Mouse (Mus musculus) limb, embryonic 14.5 days (tissue): ENCODE measurements at regions not wholly inside any gene's neighbourhood (a gene's known extent, or its start where the extent isn't known, plus 50 kb on each side); places are given as distances from the start of the nearest gene placed in this dataset.

Source experiments
- ATAC-seq: fragments of 200-750 bp; cut with Nextera tagmentation; 2 replicates; pipeline ENCODE4 v1.8.0; 2017; ENCODE audit warnings: low read depth, moderate number of reproducible peaks, moderate TSS enrichment; ENCODE audit not compliant: low FRiP score
- DNase-seq: peaks from one replicate; pipeline ENCODE4 v3.0.0-alpha.2; 2015; ENCODE audit warnings: low spot score
- H3K27ac ChIP-seq: fragments of 300-500 bp; sonication (generic); replicated peaks from 2 replicates; pipeline ENCODE4 v1.5.1; 2014; ENCODE audit warnings: low read depth, mild to moderate bottlenecking, low read length, moderate library complexity, mixed read lengths
- H3K27me3 ChIP-seq: fragments of 300-500 bp; sonication (generic); 2 replicates; pipeline ENCODE4 v1.6.1; 2014; ENCODE audit warnings: low read length, mixed read lengths; ENCODE audit not compliant: control insufficient read depth, insufficient read depth
- H3K36me3 ChIP-seq: fragments of 300-500 bp; sonication (generic); 2 replicates; pipeline ENCODE4 v1.6.1; 2014; ENCODE audit warnings: mild to moderate bottlenecking, low read length, moderate library complexity, mixed read lengths; ENCODE audit not compliant: control insufficient read depth, insufficient read depth
- H3K4me1 ChIP-seq: fragments of 300-500 bp; sonication (generic); 2 replicates; pipeline ENCODE4 v1.6.1; 2014; ENCODE audit warnings: antibody characterized with exemption, low read length, mixed read lengths; ENCODE audit not compliant: control insufficient read depth, insufficient read depth
- H3K4me2 ChIP-seq: fragments of 300-500 bp; sonication (generic); replicated peaks from 2 replicates; pipeline ENCODE4 v1.6.1; 2014; ENCODE audit warnings: low read depth, mild to moderate bottlenecking, low read length, moderate library complexity; ENCODE audit not compliant: severe bottlenecking
- H3K4me3 ChIP-seq: fragments of 300-500 bp; sonication (generic); replicated peaks from 2 replicates; pipeline ENCODE4 v1.5.1; 2014; ENCODE audit warnings: low read length
- H3K9ac ChIP-seq: fragments of 300-500 bp; sonication (generic); 2 replicates; pipeline ENCODE4 v1.6.1; 2014; ENCODE audit warnings: mild to moderate bottlenecking, low read depth, low read length, moderate library complexity; ENCODE audit not compliant: severe bottlenecking
- H3K9me3 ChIP-seq: fragments of 300-500 bp; sonication (generic); 2 replicates; pipeline ENCODE4 v1.6.1; 2016; ENCODE audit warnings: low read length; ENCODE audit not compliant: control insufficient read depth
- POLR2A ChIP-seq: fragments of 200-500 bp; IDR thresholded peaks from 2 replicates; pipeline ENCODE4 v1.8.0; 2012; ENCODE audit warnings: inconsistent platforms, mild to moderate bottlenecking, moderate library complexity, borderline replicate concordance; ENCODE audit not compliant: insufficient read depth, insufficient read length; ENCODE audit errors: extremely low read depth
- WGBS: fragments of 180-500 bp; shearing (Covaris S2); extraction: QIAGEN DNeasy Blood & Tissue Kit; methylation state at CpG from one replicate; pipeline ENCODE4 v1.1.7; 2014; 5-methylcytosine and 5-hydroxymethylcytosine counted together

- DNase-seq: no peak
- TF ChIP-seq POLR2A: no peak
- H3K4me1 ChIP-seq: no peaks in the 10 kb centered on the region
- no peak overlapping the region for H3K4me2 ChIP-seq
- no peak overlapping the region for H3K4me3 ChIP-seq
- no peak overlapping the region for H3K27ac ChIP-seq
- ATAC-seq: no peak
- H3K9me3 ChIP-seq: no peaks in the 10 kb centered on the region
- no peak overlapping the region for H3K9ac ChIP-seq
- H3K36me3 ChIP-seq: no peaks in the 10 kb centered on the region
- WGBS: 69% methylated on average over 4 of the region's 4 CpGs
- no peaks in the 10 kb centered on the region for H3K27me3 ChIP-seq
Measured at GRCm38 (mm10) chr9:82729646-82730045, 99.7 kb upstream of the Irak1bp1 start.

GRCm38 (mm10) chr9:82733024-82733585, 96.2 kb upstream of the Irak1bp1 start:
- no peak for DNase-seq
- Histone ChIP-seq H3K9me3 (no peaks in the 10 kb centered on the region), H3K9ac (no peak overlapping the region), H3K4me3 (no peak overlapping the region), H3K27me3 (no peaks in the 10 kb centered on the region), H3K27ac (no peak overlapping the region), H3K4me1 (no peaks in the 10 kb centered on the region), H3K36me3 (no peaks in the 10 kb centered on the region), H3K4me2 (no peak overlapping the region)
- TF ChIP-seq POLR2A: no peak
- ATAC-seq: no peak
- WGBS: 84% methylated on average over 3 of the region's 3 CpGs

- Histone ChIP-seq H3K9me3 (no peaks in the 10 kb centered on the region), H3K36me3 (no peaks in the 10 kb centered on the region), H3K4me1 (no peaks in the 10 kb centered on the region), H3K27ac (no peak overlapping the region), H3K4me3 (no peak overlapping the region), H3K27me3 (no peaks in the 10 kb centered on the region), H3K4me2 (no peak overlapping the region), H3K9ac (no peak overlapping the region)
- ATAC-seq (no peak), DNase-seq (no peak)
- TF ChIP-seq POLR2A: no peak
- WGBS: 65% methylated on average over 2 of the region's 2 CpGs
Measured at GRCm38 (mm10) chr9:82734959-82735358, 94.4 kb upstream of the Irak1bp1 start.

GRCm38 (mm10) chr9:82759979-82760378, 69.4 kb upstream of the Irak1bp1 start:
- Histone ChIP-seq H3K4me2 (no peak overlapping the region), H3K9ac (no peak overlapping the region), H3K27ac (no peak overlapping the region), H3K9me3 (no peaks in the 10 kb centered on the region), H3K27me3 (no peaks in the 10 kb centered on the region), H3K36me3 (no peaks in the 10 kb centered on the region), H3K4me3 (no peak overlapping the region), H3K4me1 (no peaks in the 10 kb centered on the region)
- DNase-seq (peak; percentile 17), ATAC-seq (peak; percentile 71)
- no peak for TF ChIP-seq POLR2A
- WGBS: 42% methylated on average over 5 of the region's 5 CpGs

GRCm38 (mm10) chr9:82760682-82761468, 68.5 kb upstream of the Irak1bp1 start:
- WGBS: 87% methylated on average over 9 of the region's 9 CpGs
- Histone ChIP-seq H3K4me1 (no peaks in the 10 kb centered on the region), H3K9me3 (no peaks in the 10 kb centered on the region), H3K36me3 (no peaks in the 10 kb centered on the region), H3K27ac (no peak overlapping the region), H3K9ac (no peak overlapping the region), H3K4me3 (no peak overlapping the region), H3K27me3 (no peaks in the 10 kb centered on the region), H3K4me2 (no peak overlapping the region)
- no peak for ATAC-seq
- no peak for TF ChIP-seq POLR2A
- no peak for DNase-seq
